8 mouse cellular contexts compared by ENCODE assay signal in the genomic region with DNA sequence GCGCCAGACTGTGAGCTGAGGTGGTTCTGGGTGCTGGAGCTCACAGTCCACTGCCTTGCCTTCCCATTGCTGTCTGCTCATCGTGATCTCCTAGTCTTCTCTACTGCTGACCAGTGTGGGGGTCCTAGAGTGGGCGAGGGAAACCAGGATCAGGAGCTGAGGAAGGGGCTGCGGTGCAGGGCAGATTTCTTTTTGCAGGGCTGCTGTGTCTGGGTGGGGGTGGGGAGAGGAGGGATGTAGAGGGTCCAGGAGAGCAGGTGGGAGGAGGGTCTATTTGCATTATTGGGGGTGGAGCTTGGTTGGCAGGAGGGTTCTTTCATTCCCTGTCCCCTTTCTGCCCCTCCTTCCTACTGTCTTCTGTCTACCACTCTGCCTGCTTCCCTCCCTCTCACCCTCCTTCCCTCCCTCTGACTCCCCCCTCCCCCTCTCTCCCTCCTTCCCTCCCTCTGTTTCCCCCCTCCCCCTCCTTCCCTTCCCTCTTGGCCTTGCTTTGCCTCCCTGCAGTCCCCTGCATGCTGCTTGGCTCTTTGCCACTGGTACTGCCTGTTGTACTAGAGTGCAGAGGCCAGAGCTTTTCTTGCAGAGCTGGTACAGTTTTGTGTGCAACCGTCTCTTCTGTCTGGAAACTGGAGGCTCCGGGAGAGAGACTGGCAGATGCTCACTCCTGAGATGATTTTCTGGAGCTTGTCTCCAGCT. TPM values are rescaled to one million over a fixed set of nuclear protein-coding genes. Genes with fewer than 3 reads are reported as not detected.
A peak's percentile ranks its signal among the peaks of the same experiment; 100 is the strongest.
DNase-seq lines count a peak whose midpoint lies in the region; ATAC-seq lines count a peak whose summit lies in the region.

No protein-coding gene starts in this region.

- H3K4me2 ChIP-seq in embryonic facial prominence, embryonic 11.5 days (ENCODE audit: low read depth, low read length): no peak overlapping the region
- H3K4me2 ChIP-seq in hindbrain, embryonic 15.5 days: peak overlapping the region; percentile 22; the same call in 1 of the 2 replicates
- 0 out of 2 replicates have a peak overlapping the region, but pooled peaks have one; percentile 1 for H3K4me2 ChIP-seq in neural tube, embryonic 15.5 days

- 21% methylated on average over 6 of the region's 6 CpGs for WGBS in embryonic facial prominence, embryonic 11.5 days
- WGBS in hindbrain, embryonic 15.5 days: 6% methylated on average over 6 of the region's 6 CpGs
- 10% methylated on average over 6 of the region's 6 CpGs for WGBS in neural tube, embryonic 15.5 days

- H3K27ac ChIP-seq in embryonic facial prominence, embryonic 11.5 days (replicated peaks; ENCODE audit: low read depth, low read length): peak overlapping the region; percentile 41; the same call in 1 of the 2 replicates
- peak overlapping the region; percentile 72 for H3K27ac ChIP-seq in hindbrain, embryonic 15.5 days (replicated peaks)
- peak overlapping the region; percentile 67 for H3K27ac ChIP-seq in neural tube, embryonic 15.5 days (replicated peaks)

- H3K36me3 ChIP-seq in embryonic facial prominence, embryonic 11.5 days (replicated peaks; ENCODE audit: control insufficient read depth, insufficient read depth, low read depth, low read length): no peaks in the 10 kb centered on the region; the same call in 1 of the 2 replicates
- no peaks in the 10 kb centered on the region for H3K36me3 ChIP-seq in hindbrain, embryonic 15.5 days
- no peaks in the 10 kb centered on the region for H3K36me3 ChIP-seq in neural tube, embryonic 15.5 days

- H3K9me3 ChIP-seq in embryonic facial prominence, embryonic 11.5 days (replicated peaks; ENCODE audit: control insufficient read depth, low read length): no peaks in the 10 kb centered on the region
- no peaks in the 10 kb centered on the region for H3K9me3 ChIP-seq in hindbrain, embryonic 15.5 days
- no peaks in the 10 kb centered on the region for H3K9me3 ChIP-seq in neural tube, embryonic 15.5 days (replicated peaks)

- H3K4me1 ChIP-seq in embryonic facial prominence, embryonic 11.5 days (ENCODE audit: control insufficient read depth, insufficient read depth, low read length): peaks cover 37% of the 10 kb centered on the region
- H3K4me1 ChIP-seq in hindbrain, embryonic 15.5 days (replicated peaks): peaks cover 96% of the 10 kb centered on the region
- H3K4me1 ChIP-seq in neural tube, embryonic 15.5 days: peaks cover 96% of the 10 kb centered on the region

- no peaks in the 10 kb centered on the region for H3K27me3 ChIP-seq in embryonic facial prominence, embryonic 11.5 days (ENCODE audit: control insufficient read depth, insufficient read depth, low read length)
- H3K27me3 ChIP-seq in hindbrain, embryonic 15.5 days: no peaks in the 10 kb centered on the region
- no peaks in the 10 kb centered on the region for H3K27me3 ChIP-seq in neural tube, embryonic 15.5 days (replicated peaks)

- intact Hi-C loops in gastrocnemius, postnatal 14 days (cut with DNase I; ENCODE audit: low total_unique reads): no loop called here

- H3K4me3 ChIP-seq in embryonic facial prominence, embryonic 11.5 days (ENCODE audit: low read depth, low read length): no peak overlapping the region
- H3K4me3 ChIP-seq in hindbrain, embryonic 15.5 days: no peak overlapping the region
- H3K4me3 ChIP-seq in neural tube, embryonic 15.5 days (replicated peaks): no peak overlapping the region

- peak; percentile 44 for DNase-seq in gastrocnemius, postnatal 14 days
- DNase-seq in gastrocnemius, adult 8-10 months (ENCODE audit: low spot score in 2 of 2): no peak
- DNase-seq in adipocyte (ENCODE audit: low spot score) (peak; percentile 64), liver (peak; percentile 51)
- peak; percentile 49 for DNase-seq in embryonic facial prominence, embryonic 11.5 days (ENCODE audit: low spot score)

- H3K9ac ChIP-seq in embryonic facial prominence, embryonic 11.5 days (replicated peaks; ENCODE audit: low read length): no peak overlapping the region
- no peak overlapping the region for H3K9ac ChIP-seq in hindbrain, embryonic 15.5 days
- H3K9ac ChIP-seq in neural tube, embryonic 15.5 days (replicated peaks): no peak overlapping the region; the same call in 1 of the 2 replicates

- peak; percentile 68; the same call in 1 of the 2 replicates for ATAC-seq in embryonic facial prominence, embryonic 11.5 days (replicated peaks; ENCODE audit: insufficient number of reproducible peaks, low FRiP score, low TSS enrichment, low read depth)
- peak; percentile 65 for ATAC-seq in hindbrain, embryonic 15.5 days (ENCODE audit: low FRiP score, low read depth)
- ATAC-seq in neural tube, embryonic 15.5 days (ENCODE audit: low FRiP score): peak; percentile 58
- no peak for ATAC-seq in erythroid progenitor cell, adult 5-6 weeks (replicated peaks; ENCODE audit: low FRiP score, poor library complexity, severe bottlenecking)

RNA-seq across cellular contexts. Expression of gene Ssbp3, which starts 28.9 kb away (rescaled TPM):
- 10 to 100 TPM; 23.4 to 27.9 TPM for total RNA-seq in gastrocnemius, postnatal 14 days (2021)
- 10 to 100 TPM; 24.0 to 27.1 (median 25.8) TPM for total RNA-seq in gastrocnemius, adult 8-10 months (2022)
- polyA plus RNA-seq in embryonic facial prominence, embryonic 11.5 days (2014; fragmentation: Nextera tagmentation; extraction: Ambion mirVana): 129 and 138 TPM in 2 replicates
- polyA plus RNA-seq in hindbrain, embryonic 15.5 days (2015; fragmentation: Nextera tagmentation; extraction: Ambion mirVana): 143 and 151 TPM in 2 replicates
- polyA plus RNA-seq in neural tube, embryonic 15.5 days (2015; fragmentation: Nextera tagmentation; extraction: Ambion mirVana): 118 and 130 TPM in 2 replicates
- 181 and 212 TPM in 2 replicates for total RNA-seq in erythroid progenitor cell, adult 5-6 weeks (2015; ENCODE audit: low replicate concordance)
- 93.7 and 104 TPM in 2 replicates for total RNA-seq in erythroid progenitor cell, adult 5-6 weeks (2017; ENCODE audit: low replicate concordance)

Comparison
In these comparisons a context has a peak if more than half of its experiments do, and no peak if none do; other contexts are left out.
1. DNase-seq: peak in gastrocnemius, postnatal 14 days (single experiment), adipocyte (single experiment), embryonic facial prominence, embryonic 11.5 days (single experiment) and liver (single experiment); none in gastrocnemius, adult 8-10 months (0 of 2).
2. Peak in every context shown above with its lines, with median percentiles within 50 percentile points of each other: H3K27ac ChIP-seq.